Mouse (Mus musculus) limb, embryonic 14.5 days (tissue): ENCODE data around the gene Nifk. TPM values are rescaled to one million over a fixed set of nuclear protein-coding genes. Genes with fewer than 3 reads are reported as not detected.

Experiments
- ATAC-seq: fragments of 200-750 bp; cut with Nextera tagmentation; 2 replicates; pipeline ENCODE4 v1.8.0; 2017; ENCODE audit warnings: low read depth, moderate number of reproducible peaks, moderate TSS enrichment; ENCODE audit not compliant: low FRiP score
- DNase-seq: peaks from one replicate; pipeline ENCODE4 v3.0.0-alpha.2; 2015; ENCODE audit warnings: low spot score
- H3K27ac ChIP-seq: fragments of 300-500 bp; sonication (generic); replicated peaks from 2 replicates; pipeline ENCODE4 v1.5.1; 2014; ENCODE audit warnings: low read depth, mild to moderate bottlenecking, low read length, moderate library complexity, mixed read lengths
- H3K27me3 ChIP-seq: fragments of 300-500 bp; sonication (generic); 2 replicates; pipeline ENCODE4 v1.6.1; 2014; ENCODE audit warnings: low read length, mixed read lengths; ENCODE audit not compliant: control insufficient read depth, insufficient read depth
- H3K36me3 ChIP-seq: fragments of 300-500 bp; sonication (generic); 2 replicates; pipeline ENCODE4 v1.6.1; 2014; ENCODE audit warnings: mild to moderate bottlenecking, low read length, moderate library complexity, mixed read lengths; ENCODE audit not compliant: control insufficient read depth, insufficient read depth
- H3K4me1 ChIP-seq: fragments of 300-500 bp; sonication (generic); 2 replicates; pipeline ENCODE4 v1.6.1; 2014; ENCODE audit warnings: antibody characterized with exemption, low read length, mixed read lengths; ENCODE audit not compliant: control insufficient read depth, insufficient read depth
- H3K4me2 ChIP-seq: fragments of 300-500 bp; sonication (generic); replicated peaks from 2 replicates; pipeline ENCODE4 v1.6.1; 2014; ENCODE audit warnings: low read depth, mild to moderate bottlenecking, low read length, moderate library complexity; ENCODE audit not compliant: severe bottlenecking
- H3K4me3 ChIP-seq: fragments of 300-500 bp; sonication (generic); replicated peaks from 2 replicates; pipeline ENCODE4 v1.5.1; 2014; ENCODE audit warnings: low read length
- H3K9ac ChIP-seq: fragments of 300-500 bp; sonication (generic); 2 replicates; pipeline ENCODE4 v1.6.1; 2014; ENCODE audit warnings: mild to moderate bottlenecking, low read depth, low read length, moderate library complexity; ENCODE audit not compliant: severe bottlenecking
- H3K9me3 ChIP-seq: fragments of 300-500 bp; sonication (generic); 2 replicates; pipeline ENCODE4 v1.6.1; 2016; ENCODE audit warnings: low read length; ENCODE audit not compliant: control insufficient read depth
- POLR2A ChIP-seq: fragments of 200-500 bp; IDR thresholded peaks from 2 replicates; pipeline ENCODE4 v1.8.0; 2012; ENCODE audit warnings: inconsistent platforms, mild to moderate bottlenecking, moderate library complexity, borderline replicate concordance; ENCODE audit not compliant: insufficient read depth, insufficient read length; ENCODE audit errors: extremely low read depth
- WGBS: fragments of 180-500 bp; shearing (Covaris S2); extraction: QIAGEN DNeasy Blood & Tissue Kit; methylation state at CpG from one replicate; pipeline ENCODE4 v1.1.7; 2014; 5-methylcytosine and 5-hydroxymethylcytosine counted together
- polyA plus RNA-seq, 2 experiments: library from polyadenylated mRNA; depleted of rRNA in 1 of 2; stranded (reverse) in 1 of 2; unstranded in 1 of 2; fragments of >200 nt; fragmentation: Nextera tagmentation in 1 of 2; extraction: Ambion mirVana in 1 of 2; gene quantifications; 2 replicates each; pipeline versions ENCODE4 v1.2.1 to v1.2.3; 2012 to 2014

Nifk gene
- polyA plus RNA-seq, 2 experiments = 44.9 to 87.3 TPM

DNA sequence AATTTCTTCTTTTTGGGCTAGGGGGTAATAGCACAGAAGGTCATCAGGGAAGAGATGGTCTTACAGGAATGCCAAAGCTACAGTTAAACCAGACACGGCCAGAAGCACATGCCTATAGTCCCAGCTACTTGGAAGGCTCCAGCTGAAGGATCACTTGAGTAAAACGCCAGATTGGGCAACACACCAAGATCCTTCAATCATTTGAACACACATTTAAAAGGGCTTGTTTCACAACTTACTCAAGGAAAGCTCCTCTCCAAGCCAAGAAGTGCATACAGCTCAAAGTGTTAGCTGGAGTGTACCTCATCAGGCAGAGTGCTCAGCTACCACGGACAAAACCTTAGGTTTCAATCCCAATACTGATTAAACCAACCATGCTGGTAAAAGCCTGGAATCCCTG, 25.0 kb upstream of the Nifk start:
- 80% methylated on average over 3 of the region's 3 CpGs for WGBS
- H3K9ac ChIP-seq = no peak overlapping the region
- ATAC-seq (no peak), DNase-seq (no peak)
- H3K4me3 ChIP-seq = no peak overlapping the region
- no peak overlapping the region for H3K4me2 ChIP-seq
- no peak for TF ChIP-seq POLR2A
- H3K4me1 ChIP-seq = no peaks in the 10 kb centered on the region
- no peaks in the 10 kb centered on the region for H3K27me3 ChIP-seq
- peaks cover 58% of the 10 kb centered on the region for H3K36me3 ChIP-seq
- no peak overlapping the region for H3K27ac ChIP-seq
- no peaks in the 10 kb centered on the region for H3K9me3 ChIP-seq

GRCm38 (mm10) chr1:118297719-118298118, 23.9 kb upstream of the Nifk start:
- TF ChIP-seq POLR2A = no peak
- Histone ChIP-seq H3K4me1 (no peaks in the 10 kb centered on the region), H3K27me3 (no peaks in the 10 kb centered on the region), H3K4me3 (no peak overlapping the region), H3K9ac (no peak overlapping the region), H3K36me3 (peaks cover 68% of the 10 kb centered on the region), H3K4me2 (no peak overlapping the region), H3K27ac (no peak overlapping the region), H3K9me3 (no peaks in the 10 kb centered on the region)
- ATAC-seq (no peak), DNase-seq (no peak)
- 88% methylated on average over 2 of the region's 2 CpGs for WGBS

DNA sequence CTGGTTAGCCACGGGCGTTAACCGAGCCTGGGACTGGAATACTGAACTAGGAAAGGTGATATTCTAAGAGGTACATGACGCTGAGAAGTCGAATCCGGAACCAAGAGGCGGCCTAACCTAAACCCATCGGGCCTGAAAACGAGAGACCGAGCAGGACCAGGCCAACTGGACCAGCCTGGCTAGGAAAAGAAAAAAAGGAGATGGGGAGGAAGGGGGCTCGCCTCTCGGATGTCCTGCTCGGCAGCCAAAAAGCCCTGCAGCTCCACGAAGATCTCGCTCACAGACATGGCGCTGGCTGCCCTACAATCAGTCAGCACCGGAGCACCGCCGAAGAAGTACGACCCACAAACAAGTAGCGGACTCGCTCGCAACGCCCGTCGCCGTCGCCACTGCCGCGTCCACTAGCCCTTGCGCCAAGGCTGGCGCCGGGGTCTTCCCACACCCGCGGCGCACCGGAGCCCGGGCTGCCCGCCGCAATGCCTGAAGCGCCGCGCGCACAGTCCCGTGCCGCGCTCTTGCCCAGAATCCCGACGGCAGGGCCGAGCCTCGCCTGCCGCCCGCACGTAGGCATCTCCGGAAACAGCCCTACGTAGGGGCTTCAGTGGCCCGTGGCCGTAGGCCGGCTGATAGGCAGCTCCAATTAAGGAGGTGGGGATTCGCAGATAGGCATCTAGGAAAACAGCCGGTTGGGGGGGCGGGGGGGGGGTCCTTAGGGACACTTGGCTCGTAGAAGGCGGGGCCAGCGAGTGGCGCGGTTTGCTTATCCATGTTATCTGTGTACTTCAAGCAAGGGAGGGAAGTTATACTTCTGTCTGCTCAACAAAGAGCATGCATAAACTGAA, 10.6 kb upstream of the Nifk start:
- peak overlapping the region; percentile 91 for H3K9ac ChIP-seq
- DNase-seq (peak; percentile 89), ATAC-seq (peak; percentile 95)
- TF ChIP-seq POLR2A = peak; percentile 92; the same call in 1 of the 2 replicates
- no peaks in the 10 kb centered on the region for H3K9me3 ChIP-seq
- peak overlapping the region; percentile 92 for H3K27ac ChIP-seq
- 3% methylated on average over 65 of the region's 67 CpGs for WGBS
- H3K4me3 ChIP-seq = peak overlapping the region; percentile 93
- H3K27me3 ChIP-seq = no peaks in the 10 kb centered on the region
- peak overlapping the region; percentile 64 for H3K4me2 ChIP-seq
- peaks cover 13% of the 10 kb centered on the region for H3K36me3 ChIP-seq
- H3K4me1 ChIP-seq = peaks cover 3% of the 10 kb centered on the region; the same call in 1 of the 2 replicates

- 55% methylated on average over 12 of the region's 12 CpGs for WGBS
- DNase-seq = no peak
- peak; percentile 7; the same call in 1 of the 2 replicates for ATAC-seq
- no peak for TF ChIP-seq POLR2A
- H3K9ac ChIP-seq = peak within 1 kb of the TSS; percentile 91
- H3K4me3 ChIP-seq = peak within 1 kb of the TSS; percentile 93
- H3K9me3 ChIP-seq = no peaks in the 10 kb centered on the region
- peaks cover 7% of the 10 kb centered on the region for H3K36me3 ChIP-seq
- peak within 1 kb of the TSS; percentile 64 for H3K4me2 ChIP-seq
- peak within 1 kb of the TSS; percentile 92 for H3K27ac ChIP-seq
- H3K27me3 ChIP-seq = no peaks in the 10 kb centered on the region
- H3K4me1 ChIP-seq = peaks cover 3% of the 10 kb centered on the region; the same call in 1 of the 2 replicates
These were observed 9.9 kb upstream of the Nifk start, which contains the start of gene Tsn for GRCm38 (mm10) chr1:118311622-118312326. Gene Tsn, minus strand, starts transcription at chr1:118311739.

DNA sequence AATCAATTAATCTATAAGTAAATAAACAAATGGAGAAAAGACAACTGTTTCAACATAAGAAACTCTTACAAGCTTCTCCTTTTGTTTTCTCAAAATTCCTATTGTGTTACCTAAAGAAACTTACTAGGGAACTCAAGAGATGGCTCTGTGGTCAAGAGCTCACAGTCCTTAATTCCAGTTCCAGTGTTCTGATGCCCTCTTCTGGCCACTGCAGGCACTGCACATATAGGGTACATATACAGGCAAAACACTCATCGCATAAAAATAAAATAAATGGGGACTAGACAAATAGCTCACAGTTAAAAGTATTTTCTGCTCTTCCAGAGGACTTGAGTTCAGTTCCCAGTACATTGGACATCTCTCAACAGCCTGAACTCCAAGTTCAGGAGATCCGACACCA, 943 bp upstream of the Nifk start:
- H3K4me1 ChIP-seq = peaks cover 9% of the 10 kb centered on the region; the same call in 1 of the 2 replicates
- 74% methylated on average over 2 of the region's 2 CpGs for WGBS
- TF ChIP-seq POLR2A = no peak
- no peak overlapping the region for H3K4me3 ChIP-seq
- H3K4me2 ChIP-seq = no peak overlapping the region
- peaks cover 17% of the 10 kb centered on the region for H3K36me3 ChIP-seq
- no peaks in the 10 kb centered on the region for H3K27me3 ChIP-seq
- no peak for DNase-seq
- no peaks in the 10 kb centered on the region for H3K9me3 ChIP-seq
- no peak overlapping the region for H3K9ac ChIP-seq
- no peak overlapping the region for H3K27ac ChIP-seq
- no peak for ATAC-seq
